Mouse (Mus musculus) limb, embryonic 12.5 days (tissue): ENCODE data around the gene Ccdc120. TPM values are rescaled to one million over a fixed set of nuclear protein-coding genes. Genes with fewer than 3 reads are reported as not detected.

ENCODE experiments used
- ATAC-seq: fragments of 200-750 bp; cut with Nextera tagmentation; 2 replicates; pipeline ENCODE4 v1.8.0; 2017; ENCODE audit warnings: low read depth, moderate TSS enrichment; ENCODE audit not compliant: insufficient number of reproducible peaks, insufficient read depth, low FRiP score, low TSS enrichment
- H3K27ac ChIP-seq: fragments of 300-500 bp; sonication (generic); 2 replicates; pipeline ENCODE4 v1.5.1; 2016; ENCODE audit warnings: mild to moderate bottlenecking, moderate library complexity
- H3K27me3 ChIP-seq: fragments of 300-500 bp; sonication (generic); 2 replicates; pipeline ENCODE4 v1.6.1; 2016; ENCODE audit warnings: mild to moderate bottlenecking, moderate library complexity
- H3K36me3 ChIP-seq: fragments of 300-500 bp; sonication (generic); 2 replicates; pipeline ENCODE4 v1.6.1; 2016; ENCODE audit warnings: mild to moderate bottlenecking, moderate library complexity
- H3K4me1 ChIP-seq: fragments of 300-500 bp; sonication (generic); replicated peaks from 2 replicates; pipeline ENCODE4 v1.6.1; 2016
- H3K4me2 ChIP-seq: fragments of 300-500 bp; sonication (generic); 2 replicates; pipeline ENCODE4 v1.6.1; 2016; ENCODE audit warnings: mild to moderate bottlenecking, moderate library complexity
- H3K4me3 ChIP-seq: fragments of 300-500 bp; sonication (generic); replicated peaks from 2 replicates; pipeline ENCODE4 v1.5.1; 2016; ENCODE audit warnings: mild to moderate bottlenecking
- H3K9ac ChIP-seq: fragments of 300-500 bp; sonication (generic); replicated peaks from 2 replicates; pipeline ENCODE4 v1.6.1; 2016; ENCODE audit warnings: mild to moderate bottlenecking, moderate library complexity
- H3K9me3 ChIP-seq: fragments of 300-500 bp; sonication (generic); 2 replicates; pipeline ENCODE4 v1.6.1; 2016; ENCODE audit warnings: mild to moderate bottlenecking, moderate library complexity
- WGBS: fragments of 180-500 bp; shearing (Covaris S2); methylation state at CpG from one replicate; pipeline ENCODE4 v1.1.7; 2016; 5-methylcytosine and 5-hydroxymethylcytosine counted together
- polyA plus RNA-seq: library from polyadenylated mRNA; unstranded; fragments of >200 nt; fragmentation: Nextera tagmentation; extraction: Ambion mirVana; gene quantifications from 2 replicates; pipeline ENCODE4 v1.2.1, GENCODE M21; 2016

Ccdc120 gene
- polyA plus RNA-seq = 22.5 and 24.8 TPM in 2 replicates

DNA sequence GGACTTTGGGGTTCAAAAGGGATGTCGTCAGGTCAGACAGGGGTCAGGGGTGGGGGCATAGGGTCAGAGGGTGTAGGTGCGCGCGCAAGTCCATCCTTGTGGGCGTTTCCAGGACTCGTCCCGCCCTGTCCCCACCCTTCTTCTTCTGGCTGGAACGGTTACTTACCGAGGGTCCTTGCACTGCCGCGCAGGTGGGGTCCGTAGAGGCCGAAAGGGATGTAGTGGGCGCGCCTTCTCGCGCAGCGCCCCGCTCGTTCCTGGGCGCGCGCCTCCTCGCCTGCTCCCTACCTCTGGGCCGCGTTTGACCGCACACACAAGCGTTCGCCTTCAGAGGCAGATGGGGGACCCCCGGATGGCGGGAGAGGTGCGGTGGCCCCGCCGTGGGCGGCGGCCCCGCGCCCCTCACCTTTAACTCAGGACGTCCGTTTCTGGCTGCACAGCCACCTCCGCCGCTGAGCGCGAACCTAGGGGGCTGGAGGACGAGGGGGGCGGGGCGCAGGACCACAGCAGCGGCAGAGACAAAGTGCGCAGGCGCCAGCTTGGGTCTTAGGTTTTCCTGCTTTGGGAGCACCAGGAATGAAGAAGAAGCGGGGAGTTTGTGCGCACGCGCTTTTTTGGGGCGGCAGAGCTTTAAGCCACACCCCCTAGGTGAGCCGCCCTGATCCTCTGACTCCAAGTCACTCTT, at the start of gene Ccdc120:
Ccdc120 (minus strand) TSS at position 474 of the 685 bp plus-strand sequence.
- ATAC-seq = peak; percentile 80
- 10% methylated on average over 44 of the region's 56 CpGs for WGBS

DNA sequence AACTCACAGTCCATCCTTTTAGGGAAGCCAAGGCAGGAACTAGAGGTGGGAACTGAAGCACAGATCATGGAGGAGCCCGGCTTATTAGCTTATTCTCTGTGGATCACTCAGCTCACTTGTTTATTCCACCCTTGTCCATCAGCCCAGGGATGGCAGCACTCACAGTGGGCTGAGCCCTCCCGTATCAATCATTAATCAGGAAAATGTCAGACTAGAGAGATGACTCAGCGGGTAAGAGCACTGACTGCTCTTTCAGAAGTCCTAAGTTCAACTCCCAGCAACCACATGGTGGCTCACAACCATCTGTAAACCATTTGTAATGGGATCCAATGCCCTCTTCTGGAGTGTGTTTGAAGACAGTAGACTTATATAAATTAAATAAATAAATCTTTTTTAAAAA, 46.6 kb upstream of the Ccdc120 start:
- peaks cover 19% of the 10 kb centered on the region; the same call in 1 of the 2 replicates for H3K36me3 ChIP-seq
- no peaks in the 10 kb centered on the region for H3K27me3 ChIP-seq
- peaks cover 3% of the 10 kb centered on the region; the same call in 1 of the 2 replicates for H3K9me3 ChIP-seq
- ATAC-seq = no peak
- H3K27ac ChIP-seq = no peak overlapping the region
- H3K4me1 ChIP-seq = no peaks in the 10 kb centered on the region
- H3K9ac ChIP-seq = no peak overlapping the region
- H3K4me2 ChIP-seq = no peak overlapping the region
- WGBS = 79% methylated on average over 3 of the region's 3 CpGs
- H3K4me3 ChIP-seq = no peak overlapping the region

More for the DNA sequence above, at the start of gene Ccdc120:
- Histone ChIP-seq H3K4me1 (0 out of 2 replicates have a peak, but pooled peaks cover 7% of the 10 kb centered on the region), H3K4me2 (peak within 1 kb of the TSS; percentile 57), H3K9ac (peak within 1 kb of the TSS; percentile 68), H3K36me3 (no peaks in the 10 kb centered on the region), H3K4me3 (peak within 1 kb of the TSS; percentile 60), H3K27ac (no peak within 1 kb of the TSS), H3K9me3 (no peaks in the 10 kb centered on the region), H3K27me3 (no peaks in the 10 kb centered on the region)

DNA sequence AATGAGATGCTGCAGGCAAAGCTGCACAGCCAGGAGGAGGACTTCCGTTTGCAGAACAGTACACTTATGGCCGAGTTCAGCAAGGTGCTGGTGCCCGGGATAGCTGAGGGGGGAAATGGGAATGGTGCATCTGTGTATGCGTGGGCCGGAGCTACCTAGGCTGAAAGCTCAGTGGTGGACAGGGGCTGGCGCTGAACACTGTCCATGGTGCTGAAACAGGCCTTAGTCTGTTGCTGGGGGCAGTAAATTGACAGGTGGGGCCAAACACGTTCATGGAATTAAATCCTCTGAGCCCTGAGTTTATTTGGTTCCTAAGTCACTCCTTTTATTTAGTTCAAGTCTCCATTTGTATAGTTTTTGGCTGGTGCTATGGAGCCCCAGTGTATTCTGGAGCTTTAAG, 44.3 kb upstream of the Ccdc120 start:
- Histone ChIP-seq H3K27ac (no peak overlapping the region), H3K27me3 (no peaks in the 10 kb centered on the region), H3K4me1 (no peaks in the 10 kb centered on the region), H3K4me2 (no peak overlapping the region), H3K4me3 (no peak overlapping the region), H3K9ac (no peak overlapping the region), H3K36me3 (peaks cover 2% of the 10 kb centered on the region; the same call in 1 of the 2 replicates), H3K9me3 (peaks cover 3% of the 10 kb centered on the region; the same call in 1 of the 2 replicates)
- no peak for ATAC-seq
- WGBS = 31% methylated on average over 7 of the region's 7 CpGs

GRCm38 (mm10) chrX:7793361-7793760, 42.7 kb upstream of the Ccdc120 start:
- no peaks in the 10 kb centered on the region for H3K27me3 ChIP-seq
- H3K4me1 ChIP-seq = no peaks in the 10 kb centered on the region
- 60% methylated on average over 3 of the region's 3 CpGs for WGBS
- H3K9ac ChIP-seq = no peak overlapping the region
- ATAC-seq = no peak
- H3K36me3 ChIP-seq = no peaks in the 10 kb centered on the region
- no peak overlapping the region for H3K4me2 ChIP-seq
- no peak overlapping the region for H3K27ac ChIP-seq
- H3K9me3 ChIP-seq = peaks cover 3% of the 10 kb centered on the region; the same call in 1 of the 2 replicates
- H3K4me3 ChIP-seq = no peak overlapping the region

DNA sequence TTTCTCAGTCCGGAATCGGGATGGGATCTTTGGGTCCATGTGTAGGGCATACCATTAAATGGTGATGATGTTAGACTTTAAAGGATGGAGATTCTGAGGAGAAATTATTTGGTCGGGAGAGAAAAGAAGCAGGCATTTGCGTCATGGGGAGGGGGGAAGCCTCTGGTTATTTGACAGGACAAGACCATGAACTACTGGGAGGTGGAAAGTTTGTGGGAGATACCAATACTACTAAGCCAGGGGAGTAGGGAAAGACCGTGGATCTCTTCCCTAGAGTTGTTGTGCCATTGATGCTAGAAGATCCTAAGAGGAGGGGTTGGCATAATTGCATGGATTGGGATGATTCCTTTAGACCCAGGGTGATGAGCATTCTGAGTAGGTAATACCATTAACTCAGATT, 39.6 kb upstream of the Ccdc120 start:
- Histone ChIP-seq H3K4me3 (peak overlapping the region; percentile 49), H3K27me3 (no peaks in the 10 kb centered on the region), H3K9me3 (peaks cover 3% of the 10 kb centered on the region; the same call in 1 of the 2 replicates), H3K36me3 (no peaks in the 10 kb centered on the region), H3K9ac (peak overlapping the region; percentile 53; the same call in 1 of the 2 replicates), H3K4me2 (peak overlapping the region; percentile 60), H3K27ac (no peak overlapping the region), H3K4me1 (no peaks in the 10 kb centered on the region)
- WGBS = 29% methylated on average over 5 of the region's 5 CpGs
- ATAC-seq = no peak

DNA sequence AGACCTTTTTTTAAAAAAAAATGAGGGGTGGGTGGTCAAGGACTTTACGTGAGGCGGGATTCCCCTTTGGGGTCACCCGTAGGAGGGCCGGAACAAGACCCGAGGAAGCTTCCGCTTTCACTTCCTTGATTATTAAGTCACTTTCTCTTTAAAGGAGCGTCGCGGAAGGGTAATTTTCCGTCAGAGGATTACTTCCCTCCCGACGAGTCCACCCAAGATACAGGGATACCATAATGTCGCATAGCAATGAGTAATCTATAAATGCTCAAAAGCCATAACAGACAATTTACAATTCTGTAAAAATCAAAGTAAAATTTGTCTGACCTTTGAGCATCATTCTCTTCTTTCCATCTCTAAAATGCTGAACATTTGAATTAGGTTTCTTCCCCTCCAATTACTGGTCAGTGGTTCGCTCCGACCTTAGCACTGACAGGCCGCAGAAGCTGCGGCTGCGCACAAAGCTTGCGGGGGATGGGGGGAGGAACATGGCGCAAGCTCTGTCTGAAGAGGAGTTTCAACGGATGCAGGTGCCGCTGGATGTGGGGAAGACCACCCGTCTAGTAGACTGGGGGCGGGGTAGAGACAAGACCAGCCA, 38.9 kb upstream of the Ccdc120 start, which contains the start of gene Gripap1:
Gripap1 (plus strand) TSS at position 224 of the 595 bp plus-strand sequence.
- no peaks in the 10 kb centered on the region for H3K27me3 ChIP-seq
- WGBS = 14% methylated on average over 24 of the region's 24 CpGs
- H3K36me3 ChIP-seq = no peaks in the 10 kb centered on the region
- peak within 1 kb of the TSS; percentile 49 for H3K4me3 ChIP-seq
- H3K9ac ChIP-seq = peak within 1 kb of the TSS; percentile 53
- ATAC-seq = 0 out of 2 replicates have a peak, but pooled peaks have one; percentile 56
- peak within 1 kb of the TSS; percentile 60 for H3K4me2 ChIP-seq
- H3K4me1 ChIP-seq = no peaks in the 10 kb centered on the region
- peaks cover under 1% of the 10 kb centered on the region; the same call in 1 of the 2 replicates for H3K9me3 ChIP-seq
- H3K27ac ChIP-seq = no peak within 1 kb of the TSS

GRCm38 (mm10) chrX:7782603-7783092, 31.9 kb upstream of the Ccdc120 start:
- no peaks in the 10 kb centered on the region for H3K9me3 ChIP-seq
- H3K27ac ChIP-seq = no peak overlapping the region
- H3K27me3 ChIP-seq = no peaks in the 10 kb centered on the region
- WGBS = 83% methylated on average over 4 of the region's 4 CpGs
- ATAC-seq = no peak
- H3K9ac ChIP-seq = no peak overlapping the region
- H3K4me3 ChIP-seq = no peak overlapping the region
- no peaks in the 10 kb centered on the region for H3K4me1 ChIP-seq
- no peak overlapping the region for H3K4me2 ChIP-seq
- H3K36me3 ChIP-seq = no peaks in the 10 kb centered on the region

DNA sequence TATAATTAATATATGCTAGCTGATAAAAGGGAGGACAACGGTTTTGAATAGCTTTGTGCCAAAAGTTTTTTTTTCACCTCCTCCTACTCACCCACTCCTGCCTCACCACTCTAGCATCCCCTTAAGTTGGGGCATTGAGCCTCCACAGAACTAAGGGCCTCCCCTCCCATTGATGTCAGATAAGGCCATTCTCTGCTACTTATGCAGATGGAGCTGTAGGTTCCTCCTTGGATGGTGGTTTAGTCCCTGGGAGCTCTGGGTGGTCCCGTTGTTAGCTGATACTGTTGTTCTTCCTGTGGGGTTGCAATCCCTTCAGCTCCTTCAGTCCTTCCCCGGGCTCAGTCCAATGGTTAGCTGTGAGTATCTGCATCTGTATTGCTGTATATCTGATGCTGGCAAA, 28.6 kb upstream of the Ccdc120 start:
- peaks cover under 1% of the 10 kb centered on the region; the same call in 1 of the 2 replicates for H3K36me3 ChIP-seq
- H3K4me2 ChIP-seq = no peak overlapping the region
- H3K27ac ChIP-seq = no peak overlapping the region
- no peaks in the 10 kb centered on the region for H3K27me3 ChIP-seq
- no peak overlapping the region for H3K9ac ChIP-seq
- H3K4me1 ChIP-seq = no peaks in the 10 kb centered on the region
- ATAC-seq = no peak
- no peaks in the 10 kb centered on the region for H3K9me3 ChIP-seq
- 15% methylated on average over 3 of the region's 3 CpGs for WGBS
- H3K4me3 ChIP-seq = no peak overlapping the region

DNA sequence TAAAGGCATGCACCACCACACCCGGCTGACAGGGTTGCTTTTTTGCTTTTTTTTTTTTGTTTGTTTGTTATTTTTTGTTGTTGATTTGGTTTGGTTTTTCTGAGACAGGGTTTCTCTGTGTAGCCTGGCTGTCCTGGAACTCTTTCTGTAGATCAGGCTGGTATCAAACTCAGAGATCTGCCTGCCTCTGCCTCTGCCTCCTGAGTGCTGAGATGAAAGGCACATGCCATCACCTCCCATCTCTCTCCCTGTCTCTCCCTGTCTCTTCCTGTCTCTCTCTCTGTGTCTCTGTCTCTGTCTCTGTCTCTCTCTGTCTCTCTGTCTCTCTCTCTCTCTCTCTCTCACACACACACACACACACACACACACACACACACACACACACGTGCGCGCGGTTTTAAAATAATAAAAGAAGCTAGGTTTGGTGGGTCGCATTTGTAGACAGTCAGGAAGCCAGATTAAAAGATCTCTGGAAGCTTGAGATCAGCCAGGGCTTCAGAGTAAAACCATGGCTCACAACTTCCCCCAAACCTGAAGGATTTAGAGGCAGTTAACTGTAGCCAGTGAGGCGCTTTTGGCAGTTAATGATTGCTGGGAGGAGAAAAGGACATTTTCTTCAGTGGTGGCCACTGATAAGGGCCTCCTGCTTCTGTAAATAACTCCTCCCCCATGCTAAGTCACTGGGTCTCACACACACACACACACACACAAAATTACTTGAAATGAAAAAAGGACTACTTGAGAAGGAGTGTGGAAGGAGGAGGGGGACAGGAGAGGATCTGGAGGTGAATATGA, 27.9 kb upstream of the Ccdc120 start:
- WGBS = 68% methylated on average over 7 of the region's 7 CpGs
- H3K27me3 ChIP-seq = no peaks in the 10 kb centered on the region
- H3K4me2 ChIP-seq = no peak overlapping the region
- H3K36me3 ChIP-seq = peaks cover 7% of the 10 kb centered on the region
- ATAC-seq = no peak
- no peak overlapping the region for H3K27ac ChIP-seq
- H3K4me1 ChIP-seq = no peaks in the 10 kb centered on the region
- no peak overlapping the region for H3K4me3 ChIP-seq
- H3K9ac ChIP-seq = no peak overlapping the region
- no peaks in the 10 kb centered on the region for H3K9me3 ChIP-seq

- no peak overlapping the region for H3K27ac ChIP-seq
- no peaks in the 10 kb centered on the region for H3K4me1 ChIP-seq
- no peaks in the 10 kb centered on the region for H3K9me3 ChIP-seq
- H3K9ac ChIP-seq = no peak overlapping the region
- WGBS = 47% methylated on average over 8 of the region's 8 CpGs
- no peaks in the 10 kb centered on the region for H3K27me3 ChIP-seq
- H3K4me2 ChIP-seq = no peak overlapping the region
- ATAC-seq = no peak
- H3K36me3 ChIP-seq = peaks cover 22% of the 10 kb centered on the region
- H3K4me3 ChIP-seq = no peak overlapping the region
Measured at GRCm38 (mm10) chrX:7776329-7777082, 25.8 kb upstream of the Ccdc120 start.
